Mouse (Mus musculus) liver, embryonic 14.5 days (tissue): Measurements from ENCODE around the gene Rbms2.
"Not testable (repeated sequence)": the region's sequence is repeated elsewhere in the genome, so short reads cannot be mapped to it uniquely, and the experiment has no call there.

Source experiments
- CTCF ChIP-seq: IDR thresholded peaks from 2 replicates; pipeline ENCODE4 v1.5.1; 2016; ENCODE audit warnings: antibody characterized with exemption, low read depth, control low read depth
- EP300 ChIP-seq: IDR thresholded peaks from 2 replicates; pipeline ENCODE4 v1.6.1; 2016; ENCODE audit warnings: antibody characterized with exemption, low read depth

DNA sequence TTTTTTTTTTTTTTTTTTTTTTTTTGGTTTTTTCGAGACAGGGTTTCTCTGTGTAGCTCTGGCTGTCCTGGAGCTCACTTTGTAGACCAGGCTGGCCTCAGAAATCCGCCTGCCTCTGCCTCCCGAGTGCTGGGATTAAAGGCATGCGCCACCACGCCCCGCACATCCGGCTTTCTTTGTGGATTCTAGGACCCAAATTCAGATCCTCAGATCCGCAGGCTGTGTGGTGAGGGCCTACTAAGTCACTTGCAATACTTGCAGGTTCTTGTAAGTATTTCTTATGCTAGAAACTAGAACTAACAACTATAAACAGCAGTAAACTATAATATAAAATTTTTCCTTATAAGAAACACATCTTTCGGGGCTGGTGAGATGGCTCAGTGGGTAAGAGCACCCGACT, 8.7 kb downstream of the Rbms2 start:
- not testable (repeated sequence) for TF ChIP-seq EP300, CTCF
